Mouse (Mus musculus) brain, embryonic 14.5 days (tissue): ENCODE measurements around the gene Drg1.

ENCODE experiments used
- CTCF ChIP-seq: fragments of 200-500 bp; IDR thresholded peaks from 2 replicates; pipeline ENCODE4 v1.5.1; 2012; ENCODE audit warnings: inconsistent platforms, mild to moderate bottlenecking, moderate library complexity, borderline replicate concordance; ENCODE audit not compliant: insufficient read depth, insufficient read length; ENCODE audit errors: extremely low read depth
- POLR2A ChIP-seq: fragments of 200-500 bp; IDR thresholded peaks from 2 replicates; pipeline ENCODE4 v1.6.1; 2012; ENCODE audit warnings: mild to moderate bottlenecking, inconsistent platforms, borderline replicate concordance; ENCODE audit not compliant: poor library complexity, insufficient read depth, insufficient read length, severe bottlenecking; ENCODE audit errors: extremely low read depth

DNA sequence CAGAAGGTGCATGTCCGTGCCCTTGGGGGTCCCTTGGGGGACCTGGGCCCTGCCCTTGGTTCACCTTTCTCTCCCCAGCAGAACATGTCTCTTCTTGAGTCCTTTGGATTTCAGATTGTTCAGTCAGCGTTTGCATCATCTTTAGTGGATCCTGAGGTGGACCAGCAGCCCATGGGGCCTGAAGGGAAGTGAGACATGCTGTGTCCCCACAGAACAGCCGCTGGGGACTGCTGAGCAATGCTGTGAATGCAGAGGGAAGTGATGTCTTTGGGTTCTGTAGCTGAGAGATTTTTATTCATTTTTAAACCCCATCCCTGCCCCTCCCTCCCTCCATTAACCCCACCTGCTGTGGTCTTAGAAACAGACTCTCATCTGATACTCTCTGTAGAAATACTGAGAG, 41.7 kb upstream of the Drg1 start:
- no peak for TF ChIP-seq CTCF
- no peak for TF ChIP-seq POLR2A
